Mouse (Mus musculus): ENCODE data around the gene Klra7. TPM values are rescaled to one million over a fixed set of nuclear protein-coding genes. Genes with fewer than 3 reads are reported as not detected.
"Not testable (repeated sequence)": the region's sequence is repeated elsewhere in the genome, so short reads cannot be mapped to it uniquely, and the experiment has no call there.

Gene Klra7
- total RNA-seq (2021) = not detected
- long read RNA-seq, experiment 1 = 0 reads
- long read RNA-seq, experiment 2 = 0 reads

DNA sequence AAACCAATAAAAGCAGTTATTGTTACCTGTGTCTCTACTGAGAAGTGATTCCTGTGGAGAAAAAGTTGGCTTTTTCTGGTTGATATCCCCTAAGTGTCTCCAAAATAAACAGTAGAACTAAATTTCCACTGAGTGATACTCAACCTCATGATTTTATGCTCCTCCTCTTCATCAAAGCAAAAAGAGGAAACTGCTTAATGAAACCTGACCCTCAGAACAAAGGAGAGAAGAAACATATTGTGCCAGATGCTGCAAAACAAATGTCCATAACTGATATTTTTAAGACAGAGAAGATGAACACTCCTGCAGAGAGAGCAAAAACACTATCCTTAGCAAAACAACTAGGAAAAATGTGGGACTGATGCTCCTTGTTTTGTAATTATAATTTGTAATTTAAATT, at the start of gene Klra7:
Gene Klra7 (minus strand): TSS at position 101 of the 400 bp plus-strand sequence.
- Histone ChIP-seq H3K4me3 (no peak within 1 kb of the TSS), H3K27ac (no peak within 1 kb of the TSS)
- no peak for TF ChIP-seq CTCF (conservative IDR thresholded peaks at IDR 0.05)
- DNase-seq (ENCODE audit: low spot score in 2 of 2) = no peak

DNA sequence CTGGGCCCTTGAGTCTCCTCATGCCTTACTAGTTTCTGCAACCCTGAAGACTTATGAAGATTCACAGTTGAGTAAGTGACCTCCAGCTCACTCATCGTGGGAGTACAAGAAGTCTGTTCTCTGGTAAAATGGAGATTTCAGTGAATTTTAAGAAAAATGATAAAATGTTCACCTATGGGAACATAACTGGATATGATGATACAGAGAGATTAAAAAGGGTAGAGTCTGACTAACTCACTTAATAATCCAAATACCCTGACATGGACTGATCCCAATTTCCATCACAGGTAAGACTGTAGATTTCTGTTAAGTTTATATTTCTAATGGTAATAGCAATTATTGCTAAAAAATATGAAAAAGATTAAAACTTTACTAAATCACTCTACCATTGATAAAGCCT, 48.7 kb upstream of the Klra7 start, which contains the start of gene Klra10:
Gene Klra10 (minus strand): TSS at position 101 of the 400 bp plus-strand sequence.
- not testable (repeated sequence) for DNase-seq (ENCODE audit: low spot score in 2 of 2); H3K27ac ChIP-seq; H3K4me3 ChIP-seq

DNA sequence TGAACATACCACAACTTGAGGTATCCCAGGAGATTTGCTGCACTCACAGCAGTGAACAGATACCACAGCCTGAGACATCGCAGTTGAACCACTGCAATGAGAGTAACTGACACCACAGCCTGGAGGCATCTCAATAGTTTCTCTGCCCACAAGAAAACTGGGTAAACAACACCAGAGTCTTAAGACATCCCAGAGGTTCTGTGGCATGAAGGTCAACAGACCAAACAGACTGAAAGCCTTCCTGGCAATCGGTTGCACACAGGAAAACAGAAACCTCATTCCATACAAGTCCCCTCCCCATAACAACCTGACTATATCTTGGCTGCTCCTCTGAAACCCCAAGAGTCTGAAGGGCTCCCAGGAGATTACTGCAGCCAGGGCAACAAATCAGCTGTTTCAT, 22.2 kb upstream of the Klra7 start:
- Histone ChIP-seq H3K4me3 (no peak overlapping the region), H3K27ac (no peak overlapping the region)
- no peak for DNase-seq (ENCODE audit: low spot score in 2 of 2)
- TF ChIP-seq CTCF (conservative IDR thresholded peaks at IDR 0.05) = no peak

DNA sequence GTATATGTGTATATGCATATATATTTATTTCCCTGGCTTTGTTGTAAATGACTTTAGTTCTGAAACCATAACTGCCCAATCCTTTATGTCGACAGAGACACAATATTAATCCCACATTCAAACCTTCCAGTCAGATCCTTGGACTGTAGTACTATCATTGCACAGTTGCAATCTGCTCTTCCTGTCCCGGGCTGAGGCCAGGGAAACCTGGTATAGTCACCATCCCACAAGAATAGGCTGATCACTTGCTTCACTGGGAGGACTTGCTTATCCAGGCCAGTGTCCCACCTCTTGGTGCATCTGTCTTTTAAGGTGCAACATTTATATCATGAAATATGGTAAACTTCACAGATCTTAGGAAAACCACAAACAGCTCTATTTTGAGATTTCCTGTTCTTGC, 4.4 kb upstream of the Klra7 start:
- no peak overlapping the region for H3K27ac ChIP-seq
- TF ChIP-seq CTCF (conservative IDR thresholded peaks at IDR 0.05) = no peak
- DNase-seq (ENCODE audit: low spot score in 2 of 2) = no peak
- H3K4me3 ChIP-seq = no peak overlapping the region

DNA sequence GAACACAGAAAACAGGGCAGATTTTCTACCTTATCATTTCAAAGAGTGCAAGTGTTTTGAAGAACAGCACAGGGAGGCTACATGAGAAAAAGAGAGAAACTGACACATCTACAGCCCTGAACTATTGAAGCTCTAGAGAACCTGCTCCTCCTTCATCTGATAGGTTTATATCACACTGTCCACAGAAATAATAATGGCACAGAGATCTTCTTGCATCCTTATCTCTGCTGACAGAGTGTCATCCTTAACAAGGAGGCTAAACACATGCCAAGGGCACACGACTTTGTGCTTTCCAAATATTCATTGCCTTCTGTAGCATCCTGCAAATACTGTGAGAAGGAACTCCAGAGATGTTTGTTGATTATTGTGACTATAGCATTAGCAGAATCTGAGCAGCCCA, 3.5 kb upstream of the Klra7 start:
- no peak overlapping the region for H3K27ac ChIP-seq
- no peak overlapping the region for H3K4me3 ChIP-seq
- TF ChIP-seq CTCF (conservative IDR thresholded peaks at IDR 0.05) = no peak
- DNase-seq (ENCODE audit: low spot score in 2 of 2) = no peak

DNA sequence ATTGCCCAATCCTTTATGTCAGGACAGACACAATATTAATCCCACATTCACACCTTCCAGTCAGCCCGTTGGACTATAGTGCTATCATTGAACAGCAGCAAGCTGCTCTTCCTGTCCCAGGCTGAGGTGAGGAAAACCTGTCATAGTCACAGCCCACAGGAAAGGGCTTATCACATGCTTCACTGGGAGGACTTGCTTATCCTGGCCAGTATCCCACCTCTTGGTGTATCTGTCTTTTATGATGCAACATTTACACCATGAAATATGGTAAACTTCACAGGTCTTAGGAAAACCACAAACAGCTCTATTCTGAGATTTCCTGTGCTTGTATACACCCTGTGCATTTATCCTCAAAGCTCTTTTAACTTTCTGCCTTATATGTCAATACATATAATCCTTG, 35.7 kb downstream of the Klra7 start:
- not testable (repeated sequence) for H3K27ac ChIP-seq; DNase-seq (ENCODE audit: low spot score in 2 of 2); H3K4me3 ChIP-seq

DNA sequence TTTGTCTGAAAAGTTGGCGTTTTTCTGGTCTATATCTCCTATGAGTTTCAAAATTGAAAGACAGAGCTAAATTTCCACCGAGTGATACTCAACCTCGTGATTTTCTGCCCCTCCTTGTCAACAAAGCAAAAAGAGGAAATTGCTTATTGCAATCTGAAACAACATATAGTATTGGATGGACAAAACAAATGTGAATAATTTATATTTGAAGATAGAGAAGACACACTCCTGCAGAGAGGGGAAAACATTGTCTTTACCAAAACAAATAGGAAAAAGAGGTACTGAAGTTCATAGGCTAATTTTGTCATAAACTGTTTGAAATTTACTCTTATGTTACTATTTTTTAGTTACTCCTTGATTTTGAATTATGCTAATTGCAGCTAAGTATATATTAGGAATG, 40.1 kb downstream of the Klra7 start, which contains the start of gene Klra9:
Gene Klra9 (minus strand): TSS at position 101 of the 400 bp plus-strand sequence.
- DNase-seq (ENCODE audit: low spot score in 2 of 2); H3K4me3 ChIP-seq; H3K27ac ChIP-seq: not testable (repeated sequence)

Other genes with a start within 250 kb of the Klra7 start
- gene Klra6, start 206.4 kb downstream of the Klra7 start, total RNA-seq (2021) = not detected
- not detected for gene Klra4, start 166.1 kb downstream of the Klra7 start, total RNA-seq (2021)
- not detected for gene Klra8, start 103.4 kb downstream of the Klra7 start, total RNA-seq (2021)
- gene Klra9, start 40.2 kb downstream of the Klra7 start, total RNA-seq (2021) = not detected
- not detected for gene Klra10, start 48.6 kb upstream of the Klra7 start, total RNA-seq (2021)
- not detected for gene Klra3, start 104.3 kb upstream of the Klra7 start, total RNA-seq (2021)
- gene Klra1, start 153.6 kb upstream of the Klra7 start, total RNA-seq (2021) = not detected

Data from layer of hippocampus, adult 2 months (tissue).